Mouse (Mus musculus): Measurements from ENCODE around the gene Ccl6. TPM values are rescaled to one million over a fixed set of nuclear protein-coding genes. Genes with fewer than 3 reads are reported as not detected.
"Not testable (repeated sequence)": the region's sequence is repeated elsewhere in the genome, so short reads cannot be mapped to it uniquely, and the experiment has no call there.

Ccl6 gene
- polyA plus RNA-seq, 1 experiment from 2014 or later = 3.4 TPM

DNA sequence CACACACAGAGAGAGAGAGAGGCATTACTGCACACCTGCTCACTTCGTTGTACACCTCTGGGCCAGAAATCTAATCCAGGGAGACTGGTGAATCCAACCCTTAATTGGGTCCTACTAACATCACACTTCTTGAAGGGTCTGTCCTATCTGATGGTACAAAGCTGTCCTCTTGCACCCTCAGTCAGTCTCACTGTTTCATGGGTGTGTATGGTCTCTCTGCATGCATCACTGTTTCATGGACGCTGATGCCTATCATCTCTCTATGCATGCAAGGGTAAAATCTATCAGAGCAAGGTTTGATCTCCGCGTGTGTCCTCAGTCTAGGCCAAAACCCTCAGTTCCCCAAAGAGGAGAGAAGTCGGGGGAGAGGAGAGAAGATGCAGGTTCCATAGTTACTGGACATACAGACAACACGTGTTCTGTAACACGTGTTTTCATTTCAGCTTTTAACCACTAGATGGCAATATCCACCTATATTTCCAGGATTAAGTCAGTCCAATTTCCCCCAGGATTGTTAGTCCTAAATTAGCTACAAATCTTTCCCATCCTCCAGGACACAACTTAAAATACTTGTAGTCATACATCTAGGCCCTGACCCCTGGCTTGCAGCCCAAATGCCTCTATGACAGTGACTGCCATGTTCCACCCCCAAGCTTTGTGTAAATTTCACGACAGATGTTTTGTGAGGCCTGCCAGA, 36.7 kb downstream of the Ccl6 start:
- Histone ChIP-seq H3K4me3 (ENCODE audit: low read length) (no peak overlapping the region), H3K27ac (ENCODE audit: low read depth, low read length) (no peak overlapping the region), H3K4me1 (ENCODE audit: control insufficient read depth, insufficient read depth, low read depth, low read length) (peaks cover 4% of the 10 kb centered on the region), H3K4me2 (ENCODE audit: low read length) (peak overlapping the region; percentile 48), H3K36me3 (ENCODE audit: control insufficient read depth, insufficient read depth, low read length) (no peaks in the 10 kb centered on the region), H3K27me3 (replicated peaks; ENCODE audit: control insufficient read depth, insufficient read depth, low read length) (no peaks in the 10 kb centered on the region), H3K9me3 (ENCODE audit: control insufficient read depth, low read length) (no peaks in the 10 kb centered on the region), H3K9ac (ENCODE audit: low read depth, low read length) (peak overlapping the region; percentile 49; the same call in 1 of the 2 replicates)
- 25% methylated on average over 8 of the region's 8 CpGs for WGBS
- peak; percentile 76 for ATAC-seq

DNA sequence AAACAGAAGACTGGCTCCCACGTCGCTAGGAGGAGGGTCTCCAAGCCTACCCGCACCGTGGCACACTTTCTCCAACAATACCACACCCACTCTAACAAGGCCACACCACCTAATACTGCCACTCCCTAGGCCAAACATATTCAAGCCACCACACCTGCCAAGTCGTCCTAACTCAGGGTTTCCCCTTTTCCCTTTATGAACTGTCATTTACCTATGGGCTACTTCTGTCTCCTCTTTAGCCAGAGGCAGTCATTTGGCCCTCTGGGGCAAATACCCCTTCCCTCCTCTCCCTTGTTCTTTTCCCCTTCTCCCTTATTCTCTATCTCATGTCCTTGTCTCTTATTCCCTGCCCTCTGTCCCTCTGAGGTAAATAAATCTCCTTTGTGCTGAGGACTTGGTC, 41.2 kb downstream of the Ccl6 start:
- H3K4me2 ChIP-seq (ENCODE audit: low read length) = no peak overlapping the region
- WGBS = 86% methylated on average over 5 of the region's 5 CpGs
- H3K9me3 ChIP-seq (ENCODE audit: control insufficient read depth, low read length) = no peaks in the 10 kb centered on the region
- H3K9ac ChIP-seq (ENCODE audit: low read depth, low read length) = no peak overlapping the region
- H3K4me3 ChIP-seq (ENCODE audit: low read length) = no peak overlapping the region
- peaks cover 2% of the 10 kb centered on the region for H3K4me1 ChIP-seq (ENCODE audit: control insufficient read depth, insufficient read depth, low read depth, low read length)
- no peaks in the 10 kb centered on the region for H3K36me3 ChIP-seq (ENCODE audit: control insufficient read depth, insufficient read depth, low read length)
- no peak overlapping the region for H3K27ac ChIP-seq (ENCODE audit: low read depth, low read length)
- H3K27me3 ChIP-seq (replicated peaks; ENCODE audit: control insufficient read depth, insufficient read depth, low read length) = no peaks in the 10 kb centered on the region
- ATAC-seq = no peak

DNA sequence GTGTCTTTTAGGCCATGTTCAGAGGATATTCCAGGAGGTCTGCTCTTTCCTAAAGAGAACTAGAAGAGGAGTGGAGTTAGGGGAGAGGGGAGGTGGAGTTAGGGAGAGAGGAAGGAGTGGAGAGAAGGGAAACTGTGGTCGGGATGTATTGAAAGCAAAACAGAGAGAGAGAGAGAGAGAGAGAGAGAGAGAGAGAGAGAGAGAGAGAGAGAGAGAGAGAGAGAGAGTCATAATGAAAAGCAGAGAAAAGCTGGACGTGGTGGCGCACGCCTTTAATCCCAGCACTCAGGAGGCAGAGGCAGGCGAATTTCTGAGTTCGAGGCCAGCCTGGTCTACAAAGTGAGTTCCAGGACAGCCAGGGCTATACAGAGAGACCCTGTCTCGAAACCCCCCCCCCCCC, 41.9 kb downstream of the Ccl6 start:
- ATAC-seq; H3K4me1 ChIP-seq (ENCODE audit: control insufficient read depth, insufficient read depth, low read depth, low read length); H3K27ac ChIP-seq (ENCODE audit: low read depth, low read length); H3K27me3 ChIP-seq (replicated peaks; ENCODE audit: control insufficient read depth, insufficient read depth, low read length); H3K9ac ChIP-seq (ENCODE audit: low read depth, low read length); H3K36me3 ChIP-seq (ENCODE audit: control insufficient read depth, insufficient read depth, low read length); H3K4me3 ChIP-seq (ENCODE audit: low read length); H3K9me3 ChIP-seq (ENCODE audit: control insufficient read depth, low read length); H3K4me2 ChIP-seq (ENCODE audit: low read length): not testable (repeated sequence)
- 83% methylated on average over 7 of the region's 7 CpGs for WGBS

GRCm38 (mm10) chr11:83550186-83550632, 42.7 kb downstream of the Ccl6 start:
- Histone ChIP-seq H3K4me3 (ENCODE audit: low read length) (no peak overlapping the region), H3K9ac (ENCODE audit: low read depth, low read length) (no peak overlapping the region), H3K9me3 (ENCODE audit: control insufficient read depth, low read length) (no peaks in the 10 kb centered on the region), H3K27me3 (replicated peaks; ENCODE audit: control insufficient read depth, insufficient read depth, low read length) (no peaks in the 10 kb centered on the region), H3K4me2 (ENCODE audit: low read length) (no peak overlapping the region), H3K36me3 (ENCODE audit: control insufficient read depth, insufficient read depth, low read length) (no peaks in the 10 kb centered on the region), H3K4me1 (ENCODE audit: control insufficient read depth, insufficient read depth, low read depth, low read length) (no peaks in the 10 kb centered on the region), H3K27ac (ENCODE audit: low read depth, low read length) (no peak overlapping the region)
- WGBS = 90% methylated on average over 5 of the region's 5 CpGs
- ATAC-seq = no peak

- H3K27me3 ChIP-seq (replicated peaks; ENCODE audit: control insufficient read depth, insufficient read depth, low read length) = no peaks in the 10 kb centered on the region
- ATAC-seq = no peak
- no peaks in the 10 kb centered on the region for H3K9me3 ChIP-seq (ENCODE audit: control insufficient read depth, low read length)
- no peak overlapping the region for H3K4me2 ChIP-seq (ENCODE audit: low read length)
- no peak overlapping the region for H3K4me3 ChIP-seq (ENCODE audit: low read length)
- no peaks in the 10 kb centered on the region for H3K36me3 ChIP-seq (ENCODE audit: control insufficient read depth, insufficient read depth, low read length)
- H3K27ac ChIP-seq (ENCODE audit: low read depth, low read length) = no peak overlapping the region
- no peaks in the 10 kb centered on the region for H3K4me1 ChIP-seq (ENCODE audit: control insufficient read depth, insufficient read depth, low read depth, low read length)
- no peak overlapping the region for H3K9ac ChIP-seq (ENCODE audit: low read depth, low read length)
- 79% methylated on average over 3 of the region's 3 CpGs for WGBS
Observed at GRCm38 (mm10) chr11:83544214-83544613, 48.7 kb downstream of the Ccl6 start.

GRCm38 (mm10) chr11:83541415-83541814, 51.5 kb downstream of the Ccl6 start:
- H3K4me3 ChIP-seq (ENCODE audit: low read length) = no peak overlapping the region
- no peaks in the 10 kb centered on the region for H3K4me1 ChIP-seq (ENCODE audit: control insufficient read depth, insufficient read depth, low read depth, low read length)
- H3K27me3 ChIP-seq (replicated peaks; ENCODE audit: control insufficient read depth, insufficient read depth, low read length) = no peaks in the 10 kb centered on the region
- H3K36me3 ChIP-seq (ENCODE audit: control insufficient read depth, insufficient read depth, low read length) = no peaks in the 10 kb centered on the region
- no peak overlapping the region for H3K9ac ChIP-seq (ENCODE audit: low read depth, low read length)
- 91% methylated on average over 3 of the region's 3 CpGs for WGBS
- H3K4me2 ChIP-seq (ENCODE audit: low read length) = no peak overlapping the region
- ATAC-seq = no peak
- H3K27ac ChIP-seq (ENCODE audit: low read depth, low read length) = no peak overlapping the region
- H3K9me3 ChIP-seq (ENCODE audit: control insufficient read depth, low read length) = no peaks in the 10 kb centered on the region

DNA sequence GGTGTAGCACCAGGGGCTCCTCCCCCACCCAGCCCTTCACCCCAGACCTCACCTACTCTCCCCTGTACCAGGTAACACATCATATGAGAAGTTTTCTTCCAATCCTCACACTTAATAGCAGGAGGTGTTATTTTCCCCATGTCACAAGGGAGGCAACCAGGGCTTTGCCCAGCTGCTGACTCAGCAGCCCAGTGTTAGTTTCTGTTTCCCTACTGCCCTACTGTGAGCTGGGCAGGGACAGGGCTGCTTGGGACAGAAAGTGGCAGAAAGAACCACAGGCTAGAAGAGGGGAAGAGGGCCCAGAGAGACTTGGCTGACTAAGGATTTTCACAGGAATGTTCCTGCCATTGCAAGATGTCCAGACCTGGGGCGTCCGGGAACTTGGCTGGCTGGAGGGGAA, 52.0 kb downstream of the Ccl6 start:
- H3K4me3 ChIP-seq (ENCODE audit: low read length) = no peak overlapping the region
- H3K9me3 ChIP-seq (ENCODE audit: control insufficient read depth, low read length) = no peaks in the 10 kb centered on the region
- H3K27me3 ChIP-seq (replicated peaks; ENCODE audit: control insufficient read depth, insufficient read depth, low read length) = no peaks in the 10 kb centered on the region
- 83% methylated on average over 2 of the region's 2 CpGs for WGBS
- no peak overlapping the region for H3K27ac ChIP-seq (ENCODE audit: low read depth, low read length)
- ATAC-seq = no peak
- H3K4me1 ChIP-seq (ENCODE audit: control insufficient read depth, insufficient read depth, low read depth, low read length) = no peaks in the 10 kb centered on the region
- H3K36me3 ChIP-seq (ENCODE audit: control insufficient read depth, insufficient read depth, low read length) = no peaks in the 10 kb centered on the region
- no peak overlapping the region for H3K9ac ChIP-seq (ENCODE audit: low read depth, low read length)
- no peak overlapping the region for H3K4me2 ChIP-seq (ENCODE audit: low read length)

DNA sequence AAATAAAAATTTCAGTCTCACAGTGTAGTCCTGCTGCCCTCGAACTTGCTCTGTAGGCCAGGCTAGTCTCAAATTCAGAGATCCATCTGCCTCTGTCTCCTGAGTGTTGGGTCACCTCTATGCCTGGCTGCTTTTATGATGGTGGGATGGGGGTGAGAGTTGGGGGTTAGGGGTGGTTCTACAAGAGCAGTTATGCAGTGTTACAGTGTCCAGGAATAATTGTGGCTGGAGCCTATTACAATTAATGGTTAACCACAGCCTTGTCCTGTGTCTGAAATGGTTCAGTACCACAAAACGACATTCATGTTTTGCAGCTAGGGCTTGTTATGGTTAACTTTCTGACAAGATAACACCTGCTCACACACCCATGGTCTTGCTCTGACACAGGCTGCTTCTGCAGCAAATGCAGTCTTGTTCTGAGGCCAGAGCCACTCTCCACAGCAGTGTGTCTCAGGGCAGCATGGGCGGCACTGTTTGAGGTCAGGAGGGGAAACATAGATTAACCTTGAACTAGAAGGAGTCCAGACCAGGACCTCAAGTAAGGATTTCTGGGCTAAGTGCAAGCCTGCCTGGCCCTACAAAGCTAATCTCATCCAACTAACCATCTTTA, 54.1 kb downstream of the Ccl6 start:
- Histone ChIP-seq H3K4me1 (ENCODE audit: control insufficient read depth, insufficient read depth, low read depth, low read length) (no peaks in the 10 kb centered on the region), H3K4me3 (ENCODE audit: low read length) (no peak overlapping the region), H3K36me3 (ENCODE audit: control insufficient read depth, insufficient read depth, low read length) (no peaks in the 10 kb centered on the region), H3K9me3 (ENCODE audit: control insufficient read depth, low read length) (no peaks in the 10 kb centered on the region), H3K4me2 (ENCODE audit: low read length) (no peak overlapping the region), H3K27ac (ENCODE audit: low read depth, low read length) (no peak overlapping the region), H3K9ac (ENCODE audit: low read depth, low read length) (no peak overlapping the region), H3K27me3 (replicated peaks; ENCODE audit: control insufficient read depth, insufficient read depth, low read length) (no peaks in the 10 kb centered on the region)
- WGBS = 88% methylated on average over 3 of the region's 3 CpGs
- ATAC-seq = no peak
